Mouse (Mus musculus): ENCODE measurements around the gene Lin7a. TPM values are rescaled to one million over a fixed set of nuclear protein-coding genes. Genes with fewer than 3 reads are reported as not detected.

Lin7a gene
- total and polyA plus RNA-seq, 3 experiments = not detected

DNA sequence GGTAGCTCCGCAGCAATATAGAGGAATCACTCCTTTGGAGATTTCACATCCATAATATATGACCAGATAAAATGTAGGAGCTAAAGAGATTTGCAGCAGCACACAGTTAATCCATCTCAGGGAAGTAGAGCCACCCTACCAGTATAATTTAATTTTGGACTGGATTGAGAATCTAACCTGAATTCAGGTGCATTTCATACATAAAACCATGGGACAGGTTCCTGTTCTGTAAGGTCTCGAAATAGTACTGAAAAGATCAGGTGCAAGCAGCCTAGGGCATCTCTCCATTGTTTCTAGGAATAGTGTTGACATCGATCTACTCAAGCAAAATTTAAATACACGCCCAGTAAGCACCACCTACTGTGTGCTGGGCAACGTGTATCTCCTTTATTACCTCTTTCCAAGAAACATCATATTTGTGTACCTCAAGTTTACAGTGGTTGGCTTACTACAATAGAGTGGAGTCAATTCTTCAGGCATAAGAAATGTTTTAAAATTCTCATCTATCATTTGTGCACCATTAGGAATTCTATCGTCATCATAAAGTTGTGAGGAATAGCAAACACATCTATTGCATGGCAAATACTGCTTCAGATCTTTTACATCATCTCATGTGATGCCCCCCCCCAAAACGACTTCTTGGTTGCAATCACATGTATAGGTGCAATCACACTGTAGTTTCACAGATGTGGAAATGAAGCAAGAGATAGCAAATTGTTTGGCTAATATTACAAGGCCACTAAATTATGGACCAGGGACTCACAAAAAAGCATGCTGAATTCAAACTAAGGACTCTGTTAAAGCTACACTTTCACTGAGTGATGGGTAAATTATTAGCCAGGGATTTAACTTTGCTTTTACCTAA is 20.9 kb upstream of the Lin7a start:
- no peaks in the 10 kb centered on the region for H3K4me1 ChIP-seq (ENCODE audit: control insufficient read depth in 1 of 2, insufficient read depth in 2 of 2)
- no peak overlapping the region for H3K9ac ChIP-seq (ENCODE audit: insufficient read depth, low read depth)
- H3K27ac ChIP-seq (ENCODE audit: insufficient read depth, low read depth) = no peak overlapping the region
- peaks cover 23% of the 10 kb centered on the region for H3K9me3 ChIP-seq (replicated peaks; ENCODE audit: low read length)
- H3K4me2 ChIP-seq (ENCODE audit: insufficient read depth, low read depth, poor library complexity, severe bottlenecking) = no peak overlapping the region
- TF ChIP-seq KAT2A (IDR thresholded peaks at IDR 0.05; ENCODE audit: insufficient replicate concordance, low read length) (no peak), ELF1 (IDR thresholded peaks at IDR 0.05; ENCODE audit: low read depth, low read length) (no peak), JUN (IDR thresholded peaks at IDR 0.05; ENCODE audit: insufficient read depth, low read depth, low read length) (no peak), HCFC1 (IDR thresholded peaks at IDR 0.05; ENCODE audit: low read depth, low read length) (no peak), POLR2AphosphoS2 (IDR thresholded peaks at IDR 0.05; ENCODE audit: low read depth, low read length) (no peak)
- no peak for DNase-seq (ENCODE audit: extremely low read depth)
- dilution Hi-C loops (cut with MboI; ENCODE audit: extremely low pct_ligation_motif_present, extremely low pct_unique_long_range_greater_than_20kb, low sequenced_read_pairs) (no loop called here), in situ Hi-C loops (cut with MboI; ENCODE audit: low pct_ligation_motif_present, low pct_unique_long_range_greater_than_20kb, low sequenced_read_pairs) (no loop called here)
- no peak overlapping the region for H3K4me3 ChIP-seq (replicated peaks in 1 of 3; ENCODE audit: low read depth in 2 of 3, low read length in 2 of 3, poor library complexity in 1 of 3)
- no peaks in the 10 kb centered on the region for H3K36me3 ChIP-seq (replicated peaks in 1 of 2; ENCODE audit: control insufficient read depth in 1 of 2, insufficient read depth in 1 of 2, low read length in 1 of 2)
- no peaks in the 10 kb centered on the region for H3K79me2 ChIP-seq (replicated peaks; ENCODE audit: control insufficient read depth, extremely low read depth, insufficient read depth, poor library complexity, severe bottlenecking)
- H3K27me3 ChIP-seq (replicated peaks) = no peaks in the 10 kb centered on the region

- H3K27me3 ChIP-seq (replicated peaks) = no peaks in the 10 kb centered on the region
- DNase-seq (ENCODE audit: extremely low read depth) = no peak
- in situ Hi-C loops (cut with MboI; ENCODE audit: low pct_ligation_motif_present, low pct_unique_long_range_greater_than_20kb, low sequenced_read_pairs) = no loop called here
- no peak overlapping the region for H3K4me2 ChIP-seq (ENCODE audit: insufficient read depth, low read depth, poor library complexity, severe bottlenecking)
- no peaks in the 10 kb centered on the region for H3K36me3 ChIP-seq (replicated peaks in 1 of 2; ENCODE audit: control insufficient read depth in 1 of 2, insufficient read depth in 1 of 2, low read length in 1 of 2)
- TF ChIP-seq ZNF384 (IDR thresholded peaks at IDR 0.05; ENCODE audit: low read depth, low read length) (no peak), MAZ (IDR thresholded peaks at IDR 0.05; ENCODE audit: low read depth, low read length) (no peak), POLR2AphosphoS2 (IDR thresholded peaks at IDR 0.05; ENCODE audit: low read depth, low read length) (no peak), CHD2 (IDR thresholded peaks at IDR 0.05; ENCODE audit: low read length) (no peak), USF2 (conservative IDR thresholded peaks at IDR 0.05; ENCODE audit: low read depth, low read length) (no peak)
- no peak overlapping the region for H3K9ac ChIP-seq (ENCODE audit: insufficient read depth, low read depth)
- no peaks in the 10 kb centered on the region for H3K4me1 ChIP-seq (ENCODE audit: control insufficient read depth in 1 of 2, insufficient read depth in 2 of 2)
- dilution Hi-C loops (cut with MboI; ENCODE audit: extremely low pct_ligation_motif_present, extremely low pct_unique_long_range_greater_than_20kb, low sequenced_read_pairs) = no loop called here
- H3K9me3 ChIP-seq (replicated peaks; ENCODE audit: low read length) = peaks cover 24% of the 10 kb centered on the region
- no peaks in the 10 kb centered on the region for H3K79me2 ChIP-seq (replicated peaks; ENCODE audit: control insufficient read depth, extremely low read depth, insufficient read depth, poor library complexity, severe bottlenecking)
- no peak overlapping the region for H3K4me3 ChIP-seq (replicated peaks in 1 of 3; ENCODE audit: low read depth in 2 of 3, low read length in 2 of 3, poor library complexity in 1 of 3)
- no peak overlapping the region for H3K27ac ChIP-seq (ENCODE audit: insufficient read depth, low read depth)
These were observed 20.2 kb upstream of the Lin7a start for GRCm38 (mm10) chr10:107251271-107251670.

- DNase-seq (ENCODE audit: extremely low read depth) = no peak
- H3K27me3 ChIP-seq (replicated peaks) = no peaks in the 10 kb centered on the region
- no peak overlapping the region for H3K4me2 ChIP-seq (ENCODE audit: insufficient read depth, low read depth, poor library complexity, severe bottlenecking)
- H3K9ac ChIP-seq (ENCODE audit: insufficient read depth, low read depth) = no peak overlapping the region
- H3K79me2 ChIP-seq (replicated peaks; ENCODE audit: control insufficient read depth, extremely low read depth, insufficient read depth, poor library complexity, severe bottlenecking) = no peaks in the 10 kb centered on the region
- no peaks in the 10 kb centered on the region for H3K36me3 ChIP-seq (replicated peaks in 1 of 2; ENCODE audit: control insufficient read depth in 1 of 2, insufficient read depth in 1 of 2, low read length in 1 of 2)
- in situ Hi-C loops (cut with MboI; ENCODE audit: low pct_ligation_motif_present, low pct_unique_long_range_greater_than_20kb, low sequenced_read_pairs) (no loop called here), dilution Hi-C loops (cut with MboI; ENCODE audit: extremely low pct_ligation_motif_present, extremely low pct_unique_long_range_greater_than_20kb, low sequenced_read_pairs) (no loop called here)
- peaks cover 26% of the 10 kb centered on the region for H3K9me3 ChIP-seq (replicated peaks; ENCODE audit: low read length)
- no peak overlapping the region for H3K4me3 ChIP-seq (replicated peaks in 1 of 3; ENCODE audit: low read depth in 2 of 3, low read length in 2 of 3, poor library complexity in 1 of 3)
- no peak overlapping the region for H3K27ac ChIP-seq (ENCODE audit: insufficient read depth, low read depth)
- no peaks in the 10 kb centered on the region for H3K4me1 ChIP-seq (ENCODE audit: control insufficient read depth in 1 of 2, insufficient read depth in 2 of 2)
- TF ChIP-seq UBTF (IDR thresholded peaks at IDR 0.05; ENCODE audit: low read depth, low read length) = no peak
- TF ChIP-seq POLR2AphosphoS2 (IDR thresholded peaks at IDR 0.05; ENCODE audit: low read depth, low read length) = no peak
- TF ChIP-seq JUN (IDR thresholded peaks at IDR 0.05; ENCODE audit: insufficient read depth, low read depth, low read length) = no peak
- no peak for TF ChIP-seq RAD21 (IDR thresholded peaks at IDR 0.05; ENCODE audit: low read depth, low read length)
- no peak for TF ChIP-seq MXI1 (IDR thresholded peaks at IDR 0.05; ENCODE audit: low read depth, low read length)
- TF ChIP-seq ZKSCAN1 (IDR thresholded peaks at IDR 0.05; ENCODE audit: borderline replicate concordance, low read depth, low read length) = no peak
- no peak for TF ChIP-seq MEF2A (IDR thresholded peaks at IDR 0.05; ENCODE audit: borderline replicate concordance, low read depth, low read length)
These were observed 19.5 kb upstream of the Lin7a start for GRCm38 (mm10) chr10:107251801-107252502.
